Mouse (Mus musculus): ENCODE measurements at regions not wholly inside any gene's neighbourhood (a gene's known extent, or its start where the extent isn't known, plus 50 kb on each side); places are given as distances from the start of the nearest gene placed in this dataset.
A peak's percentile ranks its signal among the peaks of the same experiment; 100 is the strongest.

DNA sequence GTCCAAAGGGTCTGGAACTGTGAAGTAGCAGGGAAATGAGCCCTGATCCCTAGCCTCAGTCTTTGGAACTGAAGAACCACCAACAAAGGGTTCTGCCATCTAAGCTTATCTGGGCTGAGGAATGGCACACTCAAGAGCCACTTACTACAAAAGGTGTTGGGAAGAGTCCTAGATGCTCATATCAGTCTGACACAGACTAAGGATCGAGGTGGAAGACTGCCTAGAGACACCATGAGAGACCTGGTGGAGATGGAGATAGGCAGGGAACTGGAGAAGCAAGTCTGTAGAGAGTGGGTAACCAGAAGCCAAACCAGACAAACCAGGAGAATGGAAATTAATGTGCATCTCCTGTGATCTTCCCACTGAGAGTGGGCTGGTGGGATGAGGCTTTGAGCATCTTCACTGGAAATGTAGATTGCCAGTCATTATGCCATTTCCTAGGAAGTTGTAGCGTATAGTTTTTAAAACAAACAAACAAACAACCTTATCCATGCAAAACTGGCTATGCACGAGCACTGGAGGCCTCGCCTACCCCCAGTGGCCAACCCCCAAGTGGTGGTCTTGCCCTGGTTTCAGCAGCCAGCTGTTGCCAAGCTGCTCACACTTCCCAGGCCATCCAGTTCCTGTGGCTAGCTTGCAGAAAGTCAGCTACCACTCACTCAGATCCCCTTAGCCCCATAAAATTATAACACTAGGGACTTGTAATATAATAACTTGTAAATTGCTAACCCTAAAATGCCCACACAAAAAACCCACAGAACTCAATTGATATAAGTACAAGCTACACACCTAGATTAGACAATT is 136.2 kb upstream of the Meis1 start:
- H3K36me3 ChIP-seq, result no peaks in the 10 kb centered on the region
- H3K27ac ChIP-seq (replicated peaks), result no peak overlapping the region
- H3K4me3 ChIP-seq, result no peak overlapping the region
- WGBS, result 85% methylated on average over 4 of the region's 4 CpGs
- H3K9ac ChIP-seq, result no peak overlapping the region
- no peak for ATAC-seq (ENCODE audit: low read depth)
- H3K4me2 ChIP-seq, result no peak overlapping the region
- H3K27me3 ChIP-seq, result no peaks in the 10 kb centered on the region
- peaks cover 7% of the 10 kb centered on the region; the same call in 1 of the 2 replicates for H3K4me1 ChIP-seq (replicated peaks)
- H3K9me3 ChIP-seq, result no peaks in the 10 kb centered on the region

DNA sequence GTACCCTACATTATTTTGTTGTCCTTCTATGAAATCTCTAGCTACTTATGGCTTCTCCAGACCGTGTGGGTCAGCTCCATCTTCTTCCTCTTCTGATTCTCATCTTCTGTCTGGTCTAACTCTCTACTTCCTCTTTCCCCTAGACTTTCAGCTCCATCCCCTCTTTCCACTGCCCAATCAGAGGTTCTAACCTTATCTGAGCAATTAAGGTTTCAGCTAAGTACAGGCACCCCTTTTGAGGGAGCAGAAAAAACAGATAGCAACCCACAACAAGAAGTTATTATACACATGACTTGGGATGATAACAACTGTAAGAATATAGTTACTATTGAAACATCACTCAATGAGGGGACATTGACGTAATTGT is 136.8 kb upstream of the Meis1 start:
- Histone ChIP-seq H3K4me1 (replicated peaks) (peaks cover 11% of the 10 kb centered on the region), H3K27ac (replicated peaks) (no peak overlapping the region), H3K27me3 (no peaks in the 10 kb centered on the region), H3K9me3 (no peaks in the 10 kb centered on the region), H3K4me3 (no peak overlapping the region), H3K36me3 (no peaks in the 10 kb centered on the region), H3K9ac (no peak overlapping the region), H3K4me2 (no peak overlapping the region)
- no peak for ATAC-seq (ENCODE audit: low read depth)
- WGBS, result 92% methylated on average over 2 of the region's 2 CpGs

DNA sequence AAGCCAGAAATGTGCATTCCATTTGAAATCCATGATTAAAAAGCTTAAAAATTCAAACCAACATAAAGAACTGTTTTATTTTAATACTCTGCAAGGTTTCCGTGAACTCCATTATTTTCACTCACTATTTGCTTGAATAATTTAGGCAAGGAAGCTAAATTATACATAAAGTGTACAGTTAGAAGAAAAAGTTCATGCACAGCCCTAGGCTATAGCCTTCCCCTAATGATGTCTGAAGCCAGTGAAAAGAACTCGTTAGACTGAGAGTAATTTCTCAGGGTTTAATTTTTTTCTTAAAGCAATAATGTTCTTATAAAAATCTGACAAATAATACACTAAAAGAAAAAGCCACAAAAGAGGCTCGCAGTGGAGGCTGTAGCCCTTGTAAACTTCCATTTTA is 141.4 kb upstream of the Meis1 start:
- H3K4me3 ChIP-seq, result no peak overlapping the region
- no peaks in the 10 kb centered on the region for H3K27me3 ChIP-seq
- no peak overlapping the region for H3K27ac ChIP-seq (replicated peaks)
- H3K4me1 ChIP-seq (replicated peaks), result peaks cover 15% of the 10 kb centered on the region
- no peaks in the 10 kb centered on the region for H3K36me3 ChIP-seq
- no peaks in the 10 kb centered on the region for H3K9me3 ChIP-seq
- H3K4me2 ChIP-seq, result no peak overlapping the region
- WGBS, result 43% methylated on average over 3 of the region's 3 CpGs
- no peak for ATAC-seq (ENCODE audit: low read depth)
- no peak overlapping the region for H3K9ac ChIP-seq

DNA sequence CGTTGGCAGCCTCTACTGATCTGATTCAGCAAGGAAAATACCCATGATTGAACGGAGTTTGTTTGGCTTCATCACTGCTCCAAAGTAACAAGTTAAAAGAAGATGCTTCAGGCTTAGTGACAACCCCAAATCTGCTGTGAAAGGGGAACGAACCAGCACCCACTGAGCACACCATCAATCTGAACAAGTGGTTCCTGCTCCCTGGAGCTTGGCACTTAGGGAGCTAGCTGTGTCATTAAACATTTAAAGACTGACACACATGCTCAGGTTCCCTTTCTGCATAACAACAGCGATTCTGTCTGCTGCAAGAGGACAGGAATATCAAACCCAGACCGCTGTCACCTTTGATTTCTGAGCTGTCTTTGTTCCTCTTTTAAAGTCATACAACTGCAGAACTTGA is 141.9 kb upstream of the Meis1 start:
- 32% methylated on average over 5 of the region's 5 CpGs for WGBS

DNA sequence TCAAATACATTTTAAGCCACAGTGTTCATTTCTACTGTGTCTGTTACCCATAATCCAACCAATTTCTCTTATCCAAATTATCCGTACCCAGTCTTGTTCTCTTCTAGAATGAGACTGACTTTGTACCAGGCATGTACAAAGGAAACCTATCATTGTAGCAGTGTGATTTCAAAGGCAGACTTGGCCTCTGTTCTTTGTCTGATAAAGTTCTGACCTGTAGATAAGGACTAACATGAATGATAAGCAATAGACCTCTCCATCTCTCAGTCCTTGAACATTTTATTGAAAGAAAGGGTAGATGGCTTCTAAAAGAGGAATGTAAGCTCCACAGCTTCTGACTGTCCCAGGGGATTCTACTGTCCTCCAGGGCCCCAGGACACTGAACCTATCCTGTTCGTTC is 152.2 kb upstream of the Meis1 start:
- H3K4me2 ChIP-seq, result no peak overlapping the region
- H3K36me3 ChIP-seq, result no peaks in the 10 kb centered on the region
- WGBS, result 92% methylated on average over 2 of the region's 2 CpGs
- H3K9ac ChIP-seq, result no peak overlapping the region
- no peak overlapping the region for H3K4me3 ChIP-seq
- no peaks in the 10 kb centered on the region for H3K9me3 ChIP-seq
- no peak overlapping the region for H3K27ac ChIP-seq (replicated peaks)
- ATAC-seq (ENCODE audit: low read depth), result no peak
- no peaks in the 10 kb centered on the region for H3K27me3 ChIP-seq
- H3K4me1 ChIP-seq (replicated peaks), result peaks cover 21% of the 10 kb centered on the region

More for the DNA sequence above, 141.9 kb upstream of the Meis1 start:
- no peak overlapping the region for H3K9ac ChIP-seq
- no peaks in the 10 kb centered on the region for H3K27me3 ChIP-seq
- no peak for ATAC-seq (ENCODE audit: low read depth)
- H3K27ac ChIP-seq (replicated peaks), result no peak overlapping the region
- no peak overlapping the region for H3K4me3 ChIP-seq
- H3K4me2 ChIP-seq, result no peak overlapping the region
- H3K36me3 ChIP-seq, result no peaks in the 10 kb centered on the region
- peaks cover 15% of the 10 kb centered on the region for H3K4me1 ChIP-seq (replicated peaks)
- H3K9me3 ChIP-seq, result no peaks in the 10 kb centered on the region

GRCm38 (mm10) chr11:19174305-19175017 is 155.7 kb upstream of the Meis1 start:
- H3K4me1 ChIP-seq (replicated peaks), result peaks cover 21% of the 10 kb centered on the region
- peak; percentile 75 for ATAC-seq (ENCODE audit: low read depth)

DNA sequence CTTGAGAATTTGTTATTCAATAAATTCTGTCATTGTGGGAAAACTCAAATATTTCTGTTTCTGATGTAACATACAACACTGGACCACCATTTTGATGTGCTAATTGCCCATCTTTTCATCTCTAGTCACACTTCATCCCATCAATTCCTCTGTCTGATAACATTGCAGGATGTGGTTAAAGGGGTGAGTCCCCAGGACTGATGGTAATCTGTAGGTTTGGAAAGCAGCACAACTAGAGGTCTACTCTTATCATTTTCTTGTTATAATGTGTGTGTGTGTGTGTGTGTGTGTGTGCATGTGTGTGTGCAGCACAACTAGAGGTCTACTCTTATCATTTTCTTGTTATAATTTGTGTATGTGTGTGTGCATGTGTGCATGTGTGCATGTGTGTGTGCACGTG is 160.5 kb upstream of the Meis1 start:
- H3K27ac ChIP-seq (replicated peaks), result no peak overlapping the region
- no peak for ATAC-seq (ENCODE audit: low read depth)
- no peaks in the 10 kb centered on the region for H3K36me3 ChIP-seq
- H3K4me3 ChIP-seq, result no peak overlapping the region
- peaks cover 10% of the 10 kb centered on the region; the same call in 1 of the 2 replicates for H3K4me1 ChIP-seq (replicated peaks)
- H3K9ac ChIP-seq, result no peak overlapping the region
- no peak overlapping the region for H3K4me2 ChIP-seq
- no peaks in the 10 kb centered on the region for H3K27me3 ChIP-seq
- 87% methylated on average over 1 of the region's 1 CpGs for WGBS
- no peaks in the 10 kb centered on the region for H3K9me3 ChIP-seq

More at GRCm38 (mm10) chr11:19174305-19175017, 155.7 kb upstream of the Meis1 start:
- Histone ChIP-seq H3K4me3 (no peak overlapping the region), H3K4me2 (no peak overlapping the region; the same call in 1 of the 2 replicates), H3K27me3 (no peaks in the 10 kb centered on the region), H3K9me3 (no peaks in the 10 kb centered on the region), H3K36me3 (no peaks in the 10 kb centered on the region), H3K27ac (replicated peaks) (peak overlapping the region; percentile 64), H3K9ac (no peak overlapping the region)
- 56% methylated on average over 13 of the region's 13 CpGs for WGBS

DNA sequence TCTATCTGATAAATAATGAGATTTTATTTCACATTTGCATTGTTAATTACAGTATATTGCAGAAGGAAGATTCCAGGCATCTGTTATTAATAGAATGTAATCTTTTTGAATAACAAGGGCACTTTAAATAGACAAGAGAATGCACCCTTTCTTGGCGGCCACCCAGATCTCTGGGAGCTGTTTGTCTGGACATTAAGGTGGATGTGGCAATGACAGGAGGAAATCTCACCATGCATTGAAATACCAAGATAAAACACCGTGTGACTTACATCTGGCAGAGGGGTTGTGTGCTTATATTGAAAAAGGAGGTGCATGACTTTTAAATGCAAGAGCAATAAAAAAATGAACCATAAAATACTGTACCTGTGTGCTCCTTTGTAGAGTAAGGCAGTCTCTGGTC is 171.0 kb upstream of the Meis1 start:
- Histone ChIP-seq H3K36me3 (no peaks in the 10 kb centered on the region), H3K27me3 (no peaks in the 10 kb centered on the region), H3K4me3 (no peak overlapping the region), H3K4me1 (replicated peaks) (peaks cover 15% of the 10 kb centered on the region), H3K9ac (no peak overlapping the region), H3K9me3 (no peaks in the 10 kb centered on the region), H3K4me2 (no peak overlapping the region), H3K27ac (replicated peaks) (no peak overlapping the region)
- 73% methylated on average over 2 of the region's 2 CpGs for WGBS
- no peak for ATAC-seq (ENCODE audit: low read depth)

- Histone ChIP-seq H3K9me3 (no peaks in the 10 kb centered on the region), H3K4me2 (no peak overlapping the region), H3K4me1 (replicated peaks) (peaks cover 15% of the 10 kb centered on the region), H3K27ac (replicated peaks) (no peak overlapping the region), H3K4me3 (no peak overlapping the region), H3K9ac (no peak overlapping the region), H3K36me3 (no peaks in the 10 kb centered on the region), H3K27me3 (no peaks in the 10 kb centered on the region)
- no peak for ATAC-seq (ENCODE audit: low read depth)
- WGBS, result 64% methylated on average over 1 of the region's 1 CpGs
Observed at GRCm38 (mm10) chr11:19194464-19194863, 175.7 kb upstream of the Meis1 start.

GRCm38 (mm10) chr11:19197790-19198189 is 179.0 kb upstream of the Meis1 start:
- Histone ChIP-seq H3K9ac (no peak overlapping the region), H3K27ac (replicated peaks) (no peak overlapping the region), H3K4me3 (no peak overlapping the region), H3K9me3 (peaks cover 3% of the 10 kb centered on the region; the same call in 1 of the 2 replicates), H3K27me3 (no peaks in the 10 kb centered on the region), H3K4me1 (replicated peaks) (peaks cover 8% of the 10 kb centered on the region; the same call in 1 of the 2 replicates), H3K4me2 (no peak overlapping the region), H3K36me3 (no peaks in the 10 kb centered on the region)
- peak; percentile 56 for ATAC-seq (ENCODE audit: low read depth)
- 52% methylated on average over 1 of the region's 1 CpGs for WGBS

- Histone ChIP-seq H3K27ac (replicated peaks) (0 out of 2 replicates have a peak overlapping the region, but pooled peaks have one; percentile 1), H3K36me3 (no peaks in the 10 kb centered on the region), H3K4me2 (no peak overlapping the region), H3K27me3 (no peaks in the 10 kb centered on the region), H3K9me3 (peaks cover 3% of the 10 kb centered on the region; the same call in 1 of the 2 replicates), H3K4me3 (no peak overlapping the region), H3K4me1 (replicated peaks) (peaks cover 20% of the 10 kb centered on the region), H3K9ac (no peak overlapping the region)
- ATAC-seq (ENCODE audit: low read depth), result peak; percentile 47; the same call in 1 of the 2 replicates
- 36% methylated on average over 8 of the region's 8 CpGs for WGBS
Observed at GRCm38 (mm10) chr11:19202602-19203517, 184.1 kb upstream of the Meis1 start.

DNA sequence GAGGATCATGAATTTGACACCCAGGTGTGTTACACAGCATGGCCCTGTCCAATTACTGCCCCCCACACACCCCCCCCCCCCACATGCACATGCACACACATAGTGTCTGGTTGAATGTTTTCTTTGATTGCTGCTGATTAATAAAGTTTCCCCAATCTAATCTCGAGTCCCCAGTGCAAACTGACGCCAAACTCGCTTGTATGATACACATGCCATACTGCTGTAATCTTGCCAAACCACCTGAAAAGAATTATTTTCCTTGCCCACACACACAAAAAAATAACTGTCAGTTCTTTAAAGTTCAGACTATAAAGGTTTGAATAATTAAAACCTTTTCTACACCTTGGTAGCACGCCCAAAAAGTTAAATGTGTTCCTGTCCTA is 184.7 kb upstream of the Meis1 start:
- no peak overlapping the region for H3K4me3 ChIP-seq
- 85% methylated on average over 4 of the region's 4 CpGs for WGBS
- H3K36me3 ChIP-seq, result no peaks in the 10 kb centered on the region
- no peak for ATAC-seq (ENCODE audit: low read depth)
- H3K27ac ChIP-seq (replicated peaks), result no peak overlapping the region
- H3K4me1 ChIP-seq (replicated peaks), result peaks cover 20% of the 10 kb centered on the region
- no peaks in the 10 kb centered on the region for H3K27me3 ChIP-seq
- peaks cover 3% of the 10 kb centered on the region; the same call in 1 of the 2 replicates for H3K9me3 ChIP-seq
- no peak overlapping the region for H3K9ac ChIP-seq
- no peak overlapping the region for H3K4me2 ChIP-seq
